Mouse (Mus musculus) liver, embryonic 14.5 days (tissue): Measurements from ENCODE around the gene Tubg2. TPM values are rescaled to one million over a fixed set of nuclear protein-coding genes. Genes with fewer than 3 reads are reported as not detected.

Experiments
- ATAC-seq: fragments of 200-750 bp; cut with Nextera tagmentation; 2 replicates; pipeline ENCODE4 v1.8.0; 2017; ENCODE audit warnings: moderate number of reproducible peaks, mild to moderate bottlenecking, moderate library complexity; ENCODE audit not compliant: insufficient read depth
- DNase-seq, 3 experiments: peaks; one replicate each; pipeline ENCODE4 v3.0.0-alpha.2; 2012 to 2013; ENCODE audit warnings: low read depth in 3 of 3, low spot score in 3 of 3
- H3K27ac ChIP-seq: fragments of 300-500 bp; sonication (generic); 2 replicates; pipeline ENCODE4 v1.5.1; 2014; ENCODE audit warnings: moderate library complexity, mild to moderate bottlenecking, control low read depth, inconsistent platforms
- H3K27me3 ChIP-seq: fragments of 300-500 bp; sonication (generic); 2 replicates; pipeline ENCODE4 v1.6.1; 2014; ENCODE audit warnings: mild to moderate bottlenecking, low read length, moderate library complexity; ENCODE audit not compliant: control insufficient read depth, insufficient read depth
- H3K36me3 ChIP-seq: fragments of 300-500 bp; sonication (generic); replicated peaks from 2 replicates; pipeline ENCODE4 v1.6.1; 2014; ENCODE audit warnings: low read depth; ENCODE audit not compliant: control insufficient read depth, insufficient read depth
- H3K4me1 ChIP-seq, 2 experiments: fragments of 200-500 bp in 1 of 2; fragments of 300-500 bp in 1 of 2; sonication (generic) in 1 of 2; replicated peaks; 2 replicates each; pipeline ENCODE4 v1.6.1; 2012 to 2014; ENCODE audit warnings: antibody characterized with exemption in 1 of 2, inconsistent platforms in 1 of 2, low read length in 1 of 2; ENCODE audit not compliant: control insufficient read depth in 2 of 2, insufficient read depth in 2 of 2
- H3K4me2 ChIP-seq: fragments of 300-500 bp; sonication (generic); 2 replicates; pipeline ENCODE4 v1.6.1; 2014; ENCODE audit warnings: low read depth, mild to moderate bottlenecking, control low read depth, moderate library complexity
- H3K4me3 ChIP-seq, 2 experiments: fragments of 200-500 bp in 1 of 2; fragments of 300-500 bp in 1 of 2; sonication (generic) in 1 of 2; 2 replicates each; pipeline ENCODE4 v1.5.1; 2012 to 2014; ENCODE audit warnings: low read depth in 2 of 2, low read length in 2 of 2, mild to moderate bottlenecking in 2 of 2, control low read depth in 1 of 2, inconsistent platforms in 1 of 2, moderate library complexity in 1 of 2; ENCODE audit not compliant: insufficient read depth in 1 of 2
- H3K9ac ChIP-seq: fragments of 300-500 bp; sonication (generic); replicated peaks from 2 replicates; pipeline ENCODE4 v1.6.1; 2014; ENCODE audit warnings: mild to moderate bottlenecking, control low read depth, moderate library complexity
- H3K9me3 ChIP-seq: fragments of 300-500 bp; sonication (generic); 2 replicates; pipeline ENCODE4 v1.6.1; 2016; ENCODE audit warnings: low read length, mixed read lengths; ENCODE audit not compliant: control insufficient read depth
- CTCF ChIP-seq: IDR thresholded peaks from 2 replicates; pipeline ENCODE4 v1.5.1; 2016; ENCODE audit warnings: antibody characterized with exemption, low read depth, control low read depth
- EP300 ChIP-seq: IDR thresholded peaks from 2 replicates; pipeline ENCODE4 v1.6.1; 2016; ENCODE audit warnings: antibody characterized with exemption, low read depth
- WGBS: fragments of 180-500 bp; shearing (Covaris S2); extraction: QIAGEN DNeasy Blood & Tissue Kit; methylation state at CpG from one replicate; pipeline ENCODE4 v1.1.7; 2014; ENCODE audit not compliant: insufficient replicate concordance; 5-methylcytosine and 5-hydroxymethylcytosine counted together
- microRNA-seq: library from miRNA; unstranded; fragments of <30 nt; microRNA quantifications from one replicate; pipeline ENCODE4, GENCODE M21; 2016
- polyA plus RNA-seq, 2 experiments: library from polyadenylated mRNA; depleted of rRNA in 1 of 2; stranded (reverse) in 1 of 2; unstranded in 1 of 2; fragments of >200 nt; fragmentation: Nextera tagmentation in 1 of 2; extraction: Ambion mirVana in 1 of 2; gene quantifications; 2 replicates each; pipeline versions ENCODE4 v1.2.1 to v1.2.3; 2012 to 2014

Tubg2 gene
- polyA plus RNA-seq, 2 experiments, result 0.13 TPM; not detected in 1

GRCm38 (mm10) chr11:101195101-101195500 lies 39.4 kb downstream of the Tubg2 start:
- ATAC-seq (no peak), DNase-seq (no peak)
- no peaks in the 10 kb centered on the region for H3K9me3 ChIP-seq
- peaks cover 14% of the 10 kb centered on the region; the same call in 1 of the 2 replicates for H3K36me3 ChIP-seq
- peaks cover 17 to 28% of the 10 kb centered on the region in 2 experiments for H3K4me1 ChIP-seq
- H3K27me3 ChIP-seq, result no peaks in the 10 kb centered on the region
- H3K4me3 ChIP-seq, result no peak overlapping the region
- no peak overlapping the region for H3K4me2 ChIP-seq
- no peak overlapping the region for H3K27ac ChIP-seq
- no peak overlapping the region for H3K9ac ChIP-seq
- no peak for TF ChIP-seq EP300
- no peak for TF ChIP-seq CTCF
- 27% methylated on average over 1 of the region's 1 CpGs for WGBS

DNA sequence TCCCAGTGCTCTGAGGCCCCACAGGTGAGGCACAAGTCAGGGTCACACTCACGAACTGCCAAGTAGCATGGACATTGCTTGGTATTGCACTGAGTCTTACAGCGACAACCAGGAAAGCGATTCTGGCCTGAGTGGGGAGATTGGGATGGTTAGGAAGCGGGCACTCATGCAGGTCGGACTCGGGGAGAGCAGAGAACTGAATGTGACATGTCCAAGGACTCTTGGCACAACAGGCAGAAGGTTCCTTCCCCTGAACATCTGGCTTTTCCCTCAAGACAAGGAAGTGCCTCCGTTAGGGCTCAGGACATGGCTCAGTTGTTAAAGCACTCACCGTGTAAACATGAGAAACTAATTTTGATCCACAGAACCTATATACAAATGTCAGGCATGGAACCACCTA lies 39.9 kb downstream of the Tubg2 start:
- no peak overlapping the region for H3K9ac ChIP-seq
- H3K4me3 ChIP-seq, result no peak overlapping the region
- no peaks in the 10 kb centered on the region for H3K27me3 ChIP-seq
- TF ChIP-seq CTCF, result no peak
- no peak for TF ChIP-seq EP300
- H3K4me2 ChIP-seq, result no peak overlapping the region
- DNase-seq (no peak), ATAC-seq (no peak)
- H3K4me1 ChIP-seq, result peaks cover 14 to 24% of the 10 kb centered on the region in 2 experiments
- 75% methylated on average over 8 of the region's 8 CpGs for WGBS
- H3K9me3 ChIP-seq, result no peaks in the 10 kb centered on the region
- peaks cover 15% of the 10 kb centered on the region; the same call in 1 of the 2 replicates for H3K36me3 ChIP-seq
- H3K27ac ChIP-seq, result no peak overlapping the region

DNA sequence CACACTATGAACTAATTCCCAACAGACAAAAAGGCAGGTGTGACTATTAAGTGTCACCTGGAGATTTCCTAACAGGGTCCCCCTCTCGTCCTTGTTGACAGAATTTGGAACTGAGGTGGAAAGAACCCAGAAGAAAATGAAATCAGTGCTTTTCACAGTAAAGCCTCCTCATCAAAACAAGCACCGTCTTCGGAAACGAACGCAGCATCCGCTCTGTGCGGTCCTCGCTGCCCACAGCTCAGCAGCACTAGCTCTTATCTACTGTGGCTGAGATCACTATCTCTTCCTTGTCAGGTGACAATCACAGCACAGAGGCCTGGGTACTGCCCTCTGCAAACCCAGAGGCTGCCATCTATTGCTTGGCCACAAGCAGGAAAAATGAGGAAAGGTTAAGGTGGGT lies 40.5 kb downstream of the Tubg2 start:
- Histone ChIP-seq H3K27ac (no peak overlapping the region), H3K4me3 (no peak overlapping the region), H3K9ac (no peak overlapping the region), H3K9me3 (no peaks in the 10 kb centered on the region), H3K27me3 (no peaks in the 10 kb centered on the region), H3K36me3 (peaks cover 15% of the 10 kb centered on the region; the same call in 1 of the 2 replicates), H3K4me1 (peaks cover 10 to 20% of the 10 kb centered on the region in 2 experiments), H3K4me2 (no peak overlapping the region)
- no peak for TF ChIP-seq CTCF
- TF ChIP-seq EP300, result no peak
- ATAC-seq, result no peak
- DNase-seq, result no peak
- WGBS, result 81% methylated on average over 8 of the region's 8 CpGs

- Histone ChIP-seq H3K27ac (no peak overlapping the region), H3K9ac (no peak overlapping the region; the same call in 1 of the 2 replicates), H3K36me3 (peaks cover 21% of the 10 kb centered on the region; the same call in 1 of the 2 replicates), H3K4me3 (no peak overlapping the region), H3K27me3 (no peaks in the 10 kb centered on the region), H3K9me3 (no peaks in the 10 kb centered on the region), H3K4me1 (peaks cover 10 to 14% of the 10 kb centered on the region in 2 experiments), H3K4me2 (0 out of 2 replicates have a peak overlapping the region, but pooled peaks have one; percentile 6)
- ATAC-seq (peak; percentile 85), DNase-seq (peak in 2 of 3 experiments; percentile 46 to 52)
- peak; percentile 70 for TF ChIP-seq EP300
- TF ChIP-seq CTCF, result no peak
- WGBS, result 35% methylated on average over 3 of the region's 3 CpGs
Observed at GRCm38 (mm10) chr11:101199555-101199954, 43.8 kb downstream of the Tubg2 start.

- TF ChIP-seq CTCF (peak; percentile 92), EP300 (no peak)
- H3K9me3 ChIP-seq, result no peaks in the 10 kb centered on the region
- ATAC-seq (no peak), DNase-seq (peak in 1 of 3 experiments; percentile 32)
- no peak overlapping the region for H3K27ac ChIP-seq
- H3K27me3 ChIP-seq, result no peaks in the 10 kb centered on the region
- H3K4me1 ChIP-seq, result peaks cover 10 to 14% of the 10 kb centered on the region in 2 experiments
- H3K4me3 ChIP-seq, result no peak overlapping the region
- peaks cover 21% of the 10 kb centered on the region; the same call in 1 of the 2 replicates for H3K36me3 ChIP-seq
- H3K9ac ChIP-seq, result no peak overlapping the region
- WGBS, result 46% methylated on average over 7 of the region's 7 CpGs
- no peak overlapping the region for H3K4me2 ChIP-seq
Observed at GRCm38 (mm10) chr11:101200986-101201385, 45.3 kb downstream of the Tubg2 start.

Small RNA genes lying within 50 kb of the gene (microRNA-seq; reads per million reads assigned to microRNA genes)
- not detected for gene Gm27626

Other genes with a start within 250 kb of the Tubg2 start
- 15.0 and 17.7 TPM in 2 replicates for gene Stat3, start 216.4 kb upstream of the Tubg2 start, polyA plus RNA-seq (2012; rRNA removed)
- gene Stat3, start 216.4 kb upstream of the Tubg2 start, polyA plus RNA-seq (2014; fragmentation: Nextera tagmentation; extraction: Ambion mirVana), result 27.2 and 27.4 TPM in 2 replicates
- gene Cavin1, start 185.0 kb upstream of the Tubg2 start, polyA plus RNA-seq (2012; rRNA removed), result 5.0 and 7.0 TPM in 2 replicates
- 8.1 and 8.7 TPM in 2 replicates for gene Cavin1, start 185.0 kb upstream of the Tubg2 start, polyA plus RNA-seq (2014; fragmentation: Nextera tagmentation; extraction: Ambion mirVana)
- 28.3 and 29.5 TPM in 2 replicates for gene Atp6v0a1, start 146.5 kb upstream of the Tubg2 start, polyA plus RNA-seq (2012; rRNA removed)
- 37.8 and 40.3 TPM in 2 replicates for gene Atp6v0a1, start 146.5 kb upstream of the Tubg2 start, polyA plus RNA-seq (2014; fragmentation: Nextera tagmentation; extraction: Ambion mirVana)
- 3.4 and 4.0 TPM in 2 replicates for gene Naglu, start 85.9 kb upstream of the Tubg2 start, polyA plus RNA-seq (2012; rRNA removed)
- 4.0 and 4.3 TPM in 2 replicates for gene Naglu, start 85.9 kb upstream of the Tubg2 start, polyA plus RNA-seq (2014; fragmentation: Nextera tagmentation; extraction: Ambion mirVana)
- gene Hsd17b1, start 77.5 kb upstream of the Tubg2 start, polyA plus RNA-seq (2012; rRNA removed), result 0.13 and 0.19 TPM in 2 replicates
- gene Hsd17b1, start 77.5 kb upstream of the Tubg2 start, polyA plus RNA-seq (2014; fragmentation: Nextera tagmentation; extraction: Ambion mirVana), result 0.08 and 0.34 TPM in 2 replicates
- gene Coasy, start 73.3 kb upstream of the Tubg2 start, polyA plus RNA-seq (2012; rRNA removed), result 16.2 and 16.7 TPM in 2 replicates
- 17.7 and 19.9 TPM in 2 replicates for gene Coasy, start 73.3 kb upstream of the Tubg2 start, polyA plus RNA-seq (2014; fragmentation: Nextera tagmentation; extraction: Ambion mirVana)
- 16.8 and 18.6 TPM in 2 replicates for gene Mlx, start 68.6 kb upstream of the Tubg2 start, polyA plus RNA-seq (2012; rRNA removed)
- gene Mlx, start 68.6 kb upstream of the Tubg2 start, polyA plus RNA-seq (2014; fragmentation: Nextera tagmentation; extraction: Ambion mirVana), result 21.9 and 26.8 TPM in 2 replicates
- 7.3 and 16.8 TPM in 2 replicates for gene Psmc3ip, start 60.5 kb upstream of the Tubg2 start, polyA plus RNA-seq (2012; rRNA removed)
- 21.6 and 22.0 TPM in 2 replicates for gene Psmc3ip, start 60.5 kb upstream of the Tubg2 start, polyA plus RNA-seq (2014; fragmentation: Nextera tagmentation; extraction: Ambion mirVana)
- 19.3 and 20.4 TPM in 2 replicates for gene Retreg3, start 36.0 kb upstream of the Tubg2 start, polyA plus RNA-seq (2012; rRNA removed)
- 5.3 and 6.7 TPM in 2 replicates for gene Retreg3, start 36.0 kb upstream of the Tubg2 start, polyA plus RNA-seq (2014; fragmentation: Nextera tagmentation; extraction: Ambion mirVana)
- gene Tubg1, start 36.0 kb upstream of the Tubg2 start, polyA plus RNA-seq (2012; rRNA removed), result 12.4 and 13.8 TPM in 2 replicates
- gene Tubg1, start 36.0 kb upstream of the Tubg2 start, polyA plus RNA-seq (2014; fragmentation: Nextera tagmentation; extraction: Ambion mirVana), result 32.0 and 32.4 TPM in 2 replicates
- 0.11 and 0.16 TPM in 2 replicates for gene Cntnap1, start 14.6 kb downstream of the Tubg2 start, polyA plus RNA-seq (2012; rRNA removed)
- gene Cntnap1, start 14.6 kb downstream of the Tubg2 start, polyA plus RNA-seq (2014; fragmentation: Nextera tagmentation; extraction: Ambion mirVana), result 0.08 TPM in 1 of 2 replicates, not detected in the other
- gene Plekhh3, start 15.4 kb downstream of the Tubg2 start, polyA plus RNA-seq (2012; rRNA removed), result 1.1 TPM in 2 replicates
- gene Plekhh3, start 15.4 kb downstream of the Tubg2 start, polyA plus RNA-seq (2014; fragmentation: Nextera tagmentation; extraction: Ambion mirVana), result 1.0 TPM in 2 replicates
- not detected in 2 replicates for gene Ccr10, start 19.5 kb downstream of the Tubg2 start, polyA plus RNA-seq (2012; rRNA removed)
- not detected in 2 replicates for gene Ccr10, start 19.5 kb downstream of the Tubg2 start, polyA plus RNA-seq (2014; fragmentation: Nextera tagmentation; extraction: Ambion mirVana)
- 6.8 and 8.8 TPM in 2 replicates for gene Ezh1, start 70.6 kb downstream of the Tubg2 start, polyA plus RNA-seq (2012; rRNA removed)
- gene Ezh1, start 70.6 kb downstream of the Tubg2 start, polyA plus RNA-seq (2014; fragmentation: Nextera tagmentation; extraction: Ambion mirVana), result 7.9 and 8.1 TPM in 2 replicates
- 15.1 and 17.5 TPM in 2 replicates for gene Ramp2, start 90.1 kb downstream of the Tubg2 start, polyA plus RNA-seq (2012; rRNA removed)
- 19.0 and 19.2 TPM in 2 replicates for gene Ramp2, start 90.1 kb downstream of the Tubg2 start, polyA plus RNA-seq (2014; fragmentation: Nextera tagmentation; extraction: Ambion mirVana)
- 35.1 and 36.3 TPM in 2 replicates for gene Vps25, start 97.8 kb downstream of the Tubg2 start, polyA plus RNA-seq (2012; rRNA removed)
- 88.6 and 90.0 TPM in 2 replicates for gene Vps25, start 97.8 kb downstream of the Tubg2 start, polyA plus RNA-seq (2014; fragmentation: Nextera tagmentation; extraction: Ambion mirVana)
- gene Wnk4, start 104.7 kb downstream of the Tubg2 start, polyA plus RNA-seq (2012; rRNA removed), result 5.3 and 5.4 TPM in 2 replicates
- gene Wnk4, start 104.7 kb downstream of the Tubg2 start, polyA plus RNA-seq (2014; fragmentation: Nextera tagmentation; extraction: Ambion mirVana), result 6.4 and 6.9 TPM in 2 replicates
- gene Cntd1, start 123.1 kb downstream of the Tubg2 start, polyA plus RNA-seq (2012; rRNA removed), result 0.44 and 0.68 TPM in 2 replicates
- 0.44 and 0.72 TPM in 2 replicates for gene Cntd1, start 123.1 kb downstream of the Tubg2 start, polyA plus RNA-seq (2014; fragmentation: Nextera tagmentation; extraction: Ambion mirVana)
- 58.7 and 84.8 TPM in 2 replicates for gene Coa3, start 123.2 kb downstream of the Tubg2 start, polyA plus RNA-seq (2012; rRNA removed)
- gene Coa3, start 123.2 kb downstream of the Tubg2 start, polyA plus RNA-seq (2014; fragmentation: Nextera tagmentation; extraction: Ambion mirVana), result 109 and 122 TPM in 2 replicates
- 22.7 and 60.5 TPM in 2 replicates for gene Becn1, start 146.4 kb downstream of the Tubg2 start, polyA plus RNA-seq (2012; rRNA removed)
- 86.2 and 93.6 TPM in 2 replicates for gene Becn1, start 146.4 kb downstream of the Tubg2 start, polyA plus RNA-seq (2014; fragmentation: Nextera tagmentation; extraction: Ambion mirVana)
- gene Psme3, start 160.3 kb downstream of the Tubg2 start, polyA plus RNA-seq (2012; rRNA removed), result 117 and 123 TPM in 2 replicates
- gene Psme3, start 160.3 kb downstream of the Tubg2 start, polyA plus RNA-seq (2014; fragmentation: Nextera tagmentation; extraction: Ambion mirVana), result 135 and 152 TPM in 2 replicates
- 4.6 and 4.7 TPM in 2 replicates for gene Aoc2, start 169.2 kb downstream of the Tubg2 start, polyA plus RNA-seq (2012; rRNA removed)
- 0.97 and 1.0 TPM in 2 replicates for gene Aoc2, start 169.2 kb downstream of the Tubg2 start, polyA plus RNA-seq (2014; fragmentation: Nextera tagmentation; extraction: Ambion mirVana)
- gene Aoc3, start 174.7 kb downstream of the Tubg2 start, polyA plus RNA-seq (2012; rRNA removed), result 0.21 and 0.25 TPM in 2 replicates
- gene Aoc3, start 174.7 kb downstream of the Tubg2 start, polyA plus RNA-seq (2014; fragmentation: Nextera tagmentation; extraction: Ambion mirVana), result 0.03 and 0.05 TPM in 2 replicates
- gene G6pc, start 211.7 kb downstream of the Tubg2 start, polyA plus RNA-seq (2012; rRNA removed), result 0.02 TPM in 2 replicates
- gene G6pc, start 211.7 kb downstream of the Tubg2 start, polyA plus RNA-seq (2014; fragmentation: Nextera tagmentation; extraction: Ambion mirVana), result 0.04 TPM in 1 of 2 replicates, not detected in the other